Mouse (Mus musculus) limb, embryonic 10.5 days (tissue): ENCODE results near the gene Pigu. TPM values are rescaled to one million over a fixed set of nuclear protein-coding genes. Genes with fewer than 3 reads are reported as not detected.

ENCODE experiments used
- DNase-seq: peaks from one replicate; pipeline ENCODE4 v3.0.0-alpha.2; 2017; ENCODE audit warnings: low spot score
- H3K27ac ChIP-seq: fragments of 300-500 bp; sonication (generic); 2 replicates; pipeline ENCODE4 v1.5.1; 2016; ENCODE audit warnings: mild to moderate bottlenecking
- H3K27me3 ChIP-seq: fragments of 300-500 bp; sonication (generic); 2 replicates; pipeline ENCODE4 v1.6.1; 2016; ENCODE audit warnings: low read depth, mild to moderate bottlenecking; ENCODE audit not compliant: poor library complexity, severe bottlenecking
- H3K36me3 ChIP-seq: fragments of 300-500 bp; sonication (generic); 2 replicates; pipeline ENCODE4 v1.6.1; 2016; ENCODE audit warnings: mild to moderate bottlenecking, moderate library complexity
- H3K4me1 ChIP-seq: fragments of 300-500 bp; sonication (generic); 2 replicates; pipeline ENCODE4 v1.6.1; 2016
- H3K4me3 ChIP-seq: fragments of 300-500 bp; sonication (generic); 2 replicates; pipeline ENCODE4 v1.5.1; 2016; ENCODE audit warnings: mild to moderate bottlenecking, moderate library complexity
- H3K9me3 ChIP-seq: fragments of 300-500 bp; sonication (generic); replicated peaks from 2 replicates; pipeline ENCODE4 v1.6.1; 2016; ENCODE audit warnings: mild to moderate bottlenecking
- WGBS: fragments of 180-500 bp; shearing (Covaris S2); methylation state at CpG from one replicate; pipeline ENCODE4 v1.1.7; 2016; 5-methylcytosine and 5-hydroxymethylcytosine counted together
- polyA plus RNA-seq: library from polyadenylated mRNA; unstranded; fragments of >200 nt; fragmentation: Nextera tagmentation; extraction: Ambion mirVana; gene quantifications from 2 replicates; pipeline ENCODE4 v1.2.1, GENCODE M21; 2016

Pigu gene
- polyA plus RNA-seq, 1 experiment from 2014 or later, result 51.7 TPM

- H3K36me3 ChIP-seq, result peaks cover 51% of the 10 kb centered on the region
- 90% methylated on average over 1 of the region's 1 CpGs for whole genome bisulfite sequencing
Observed at GRCm38 (mm10) chr2:155346670-155347069, 10.6 kb downstream of the Pigu start.

DNA sequence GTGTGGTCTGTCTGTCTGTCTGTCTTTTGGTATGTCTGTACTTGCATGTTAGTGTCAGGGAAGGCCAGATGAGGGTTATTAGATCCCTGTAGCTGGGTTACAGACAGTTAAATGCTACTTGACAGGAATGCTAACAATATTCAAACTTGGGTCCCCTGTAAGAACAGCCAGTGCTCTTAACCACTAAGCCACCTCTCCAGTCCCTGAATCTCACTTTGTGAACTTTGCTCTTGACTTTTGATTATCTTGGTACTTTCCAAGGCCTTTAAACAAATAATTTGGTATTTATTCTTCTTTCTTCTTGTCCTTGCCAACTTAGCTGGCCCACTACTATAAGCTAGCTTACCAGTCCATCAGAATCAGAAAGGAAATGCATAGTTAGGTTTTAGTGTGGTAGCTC is 17.1 kb downstream of the Pigu start:
- Histone ChIP-seq H3K9me3 (no peaks in the 10 kb centered on the region), H3K36me3 (peaks cover 54% of the 10 kb centered on the region), H3K27me3 (no peaks in the 10 kb centered on the region), H3K4me3 (no peak overlapping the region), H3K4me1 (no peaks in the 10 kb centered on the region), H3K27ac (no peak overlapping the region)
- no peak for DNase-seq

More at GRCm38 (mm10) chr2:155346670-155347069, 10.6 kb downstream of the Pigu start:
- Histone ChIP-seq H3K9me3 (no peaks in the 10 kb centered on the region), H3K4me3 (no peak overlapping the region), H3K27ac (no peak overlapping the region), H3K27me3 (no peaks in the 10 kb centered on the region), H3K4me1 (no peaks in the 10 kb centered on the region)
- no peak for DNase-seq

GRCm38 (mm10) chr2:155336254-155336653 is 21.0 kb downstream of the Pigu start:
- Histone ChIP-seq H3K4me1 (no peaks in the 10 kb centered on the region), H3K36me3 (peaks cover 53% of the 10 kb centered on the region), H3K27me3 (no peaks in the 10 kb centered on the region), H3K4me3 (no peak overlapping the region), H3K9me3 (no peaks in the 10 kb centered on the region), H3K27ac (no peak overlapping the region)
- DNase-seq, result no peak
- 96% methylated on average over 3 of the region's 3 CpGs for WGBS

- 70% methylated on average over 1 of the region's 1 CpGs for WGBS
- Histone ChIP-seq H3K36me3 (peaks cover 59% of the 10 kb centered on the region), H3K9me3 (no peaks in the 10 kb centered on the region)
Observed at GRCm38 (mm10) chr2:155335231-155335630, 22.0 kb downstream of the Pigu start.

GRCm38 (mm10) chr2:155333421-155333820 is 23.8 kb downstream of the Pigu start:
- WGBS, result 100% methylated on average over 1 of the region's 1 CpGs
- H3K27ac ChIP-seq, result no peak overlapping the region
- no peaks in the 10 kb centered on the region for H3K4me1 ChIP-seq

More at GRCm38 (mm10) chr2:155335231-155335630, 22.0 kb downstream of the Pigu start:
- Histone ChIP-seq H3K27me3 (no peaks in the 10 kb centered on the region), H3K4me3 (no peak overlapping the region), H3K27ac (no peak overlapping the region), H3K4me1 (no peaks in the 10 kb centered on the region)
- no peak for DNase-seq

DNA sequence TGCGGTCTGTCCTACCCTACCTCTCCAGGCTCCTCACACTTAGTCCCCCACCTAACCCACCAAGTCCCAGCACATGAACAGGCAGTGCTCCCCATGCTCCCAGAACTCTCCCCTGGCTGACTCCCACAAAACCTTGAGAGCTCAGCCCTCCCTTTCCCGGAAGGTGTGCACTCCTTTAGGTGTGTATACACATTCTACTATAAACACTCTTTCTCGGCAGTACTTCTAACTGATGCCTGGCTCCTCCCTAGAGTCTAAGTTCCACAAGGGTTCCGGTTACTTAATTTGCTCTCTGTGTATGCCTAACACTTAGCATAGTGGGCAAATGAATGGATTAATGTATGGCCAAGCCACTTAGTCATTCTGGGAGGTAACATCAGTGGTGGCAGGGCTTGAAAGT is 25.9 kb downstream of the Pigu start:
- no peak overlapping the region for H3K4me3 ChIP-seq

More at GRCm38 (mm10) chr2:155333421-155333820, 23.8 kb downstream of the Pigu start:
- peaks cover 63% of the 10 kb centered on the region for H3K36me3 ChIP-seq
- H3K9me3 ChIP-seq, result no peaks in the 10 kb centered on the region
- no peak for DNase-seq
- H3K4me3 ChIP-seq, result no peak overlapping the region
- no peaks in the 10 kb centered on the region for H3K27me3 ChIP-seq

GRCm38 (mm10) chr2:155330811-155331210 is 26.4 kb downstream of the Pigu start:
- Histone ChIP-seq H3K27ac (no peak overlapping the region), H3K4me1 (no peaks in the 10 kb centered on the region), H3K4me3 (no peak overlapping the region), H3K27me3 (no peaks in the 10 kb centered on the region), H3K9me3 (no peaks in the 10 kb centered on the region), H3K36me3 (peaks cover 80% of the 10 kb centered on the region)
- no peak for DNase-seq
- WGBS, result 95% methylated on average over 4 of the region's 4 CpGs

More for the DNA sequence above, 25.9 kb downstream of the Pigu start:
- WGBS, result 92% methylated on average over 4 of the region's 4 CpGs
- Histone ChIP-seq H3K9me3 (no peaks in the 10 kb centered on the region), H3K4me1 (no peaks in the 10 kb centered on the region), H3K27ac (no peak overlapping the region), H3K36me3 (peaks cover 79% of the 10 kb centered on the region), H3K27me3 (no peaks in the 10 kb centered on the region)
- DNase-seq, result no peak

DNA sequence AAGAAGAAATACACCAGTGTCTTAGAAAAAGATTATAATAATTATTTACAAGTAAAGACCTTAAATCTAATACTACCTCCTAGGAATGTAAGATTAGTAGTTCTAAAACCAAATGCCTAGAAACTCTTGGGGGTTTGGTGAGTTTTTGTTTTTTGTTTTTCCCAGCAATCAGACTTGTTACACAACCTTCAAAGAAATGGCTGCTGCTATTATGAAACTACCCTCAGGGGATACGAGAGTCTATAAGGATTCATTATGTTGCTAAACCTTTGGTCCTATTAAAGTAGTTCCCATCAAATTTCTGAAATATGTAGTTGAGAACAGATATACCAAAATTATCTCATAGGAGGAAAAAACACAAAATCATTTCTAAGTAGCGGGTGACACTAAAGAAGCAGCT is 27.5 kb downstream of the Pigu start:
- WGBS, result 94% methylated on average over 2 of the region's 2 CpGs
- no peaks in the 10 kb centered on the region for H3K9me3 ChIP-seq
- H3K36me3 ChIP-seq, result peaks cover 75% of the 10 kb centered on the region
- H3K4me1 ChIP-seq, result no peaks in the 10 kb centered on the region
- H3K27me3 ChIP-seq, result no peaks in the 10 kb centered on the region
- no peak for DNase-seq
- no peak overlapping the region for H3K27ac ChIP-seq
- H3K4me3 ChIP-seq, result no peak overlapping the region

DNA sequence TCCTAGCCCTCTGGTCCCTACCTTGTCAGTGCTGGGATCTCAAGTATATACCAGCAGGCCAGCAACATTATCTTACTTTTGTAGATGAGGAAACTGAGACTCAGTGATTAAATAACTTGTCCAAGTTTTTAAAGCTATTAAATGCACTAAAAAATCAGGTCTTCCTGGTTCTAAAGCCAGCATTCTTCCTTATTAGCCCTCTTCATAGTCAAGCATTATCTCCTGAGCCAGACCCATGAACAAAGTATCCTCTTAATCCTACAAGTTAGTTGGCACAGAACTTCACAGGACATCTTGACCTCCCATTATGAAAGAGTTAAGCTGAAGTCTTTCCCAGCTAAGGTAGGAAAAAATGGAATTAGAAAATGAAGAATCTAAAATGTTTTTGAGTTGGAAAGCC is 28.3 kb downstream of the Pigu start:
- no peak for DNase-seq
- Histone ChIP-seq H3K27ac (no peak overlapping the region), H3K9me3 (no peaks in the 10 kb centered on the region), H3K4me1 (no peaks in the 10 kb centered on the region), H3K36me3 (peaks cover 70% of the 10 kb centered on the region), H3K4me3 (no peak overlapping the region), H3K27me3 (no peaks in the 10 kb centered on the region)

DNA sequence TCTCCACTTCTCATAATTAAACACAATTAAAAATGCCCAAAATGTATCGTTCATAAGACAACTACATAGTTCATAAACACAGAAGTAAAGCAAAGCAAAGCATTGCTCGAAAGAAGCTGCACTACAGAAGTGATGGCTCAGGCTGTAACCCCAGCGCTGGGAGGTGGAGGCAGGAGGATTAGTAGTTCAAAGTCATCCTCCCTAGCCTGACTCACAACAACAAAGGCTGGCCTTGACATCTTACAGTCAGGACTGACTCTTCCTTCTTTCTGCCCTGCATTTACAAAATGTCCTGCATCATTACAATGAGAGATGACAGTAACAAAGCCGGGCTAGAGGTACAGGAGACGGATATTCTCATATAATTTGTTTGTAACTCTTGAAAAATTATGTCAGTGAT is 29.3 kb downstream of the Pigu start:
- H3K4me3 ChIP-seq, result no peak overlapping the region
- DNase-seq, result no peak
- no peaks in the 10 kb centered on the region for H3K9me3 ChIP-seq
- peaks cover 64% of the 10 kb centered on the region for H3K36me3 ChIP-seq
- no peaks in the 10 kb centered on the region for H3K4me1 ChIP-seq
- H3K27me3 ChIP-seq, result no peaks in the 10 kb centered on the region
- no peak overlapping the region for H3K27ac ChIP-seq
- WGBS, result 93% methylated on average over 5 of the region's 5 CpGs

DNA sequence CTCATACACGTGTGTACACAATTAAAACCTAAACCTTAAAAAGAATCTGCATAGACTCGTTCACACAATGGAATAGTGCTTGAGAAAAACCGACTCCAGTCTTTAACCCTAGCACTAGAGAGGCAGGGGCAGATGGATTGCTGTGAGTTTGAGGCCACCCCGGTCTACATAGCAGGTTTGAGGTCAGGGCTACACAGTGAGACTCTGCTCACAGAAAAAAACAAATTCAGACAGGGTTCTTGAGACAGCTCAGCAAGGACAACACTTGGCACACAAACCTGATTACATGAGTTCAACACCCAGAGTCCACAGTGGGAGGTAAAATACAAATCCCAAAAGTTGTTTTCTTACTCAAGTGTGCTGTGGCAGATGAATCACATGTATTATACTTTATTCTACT is 31.2 kb downstream of the Pigu start:
- DNase-seq, result no peak
- H3K36me3 ChIP-seq, result peaks cover 68% of the 10 kb centered on the region
- no peaks in the 10 kb centered on the region for H3K4me1 ChIP-seq
- H3K27ac ChIP-seq, result no peak overlapping the region
- 93% methylated on average over 4 of the region's 4 CpGs for WGBS
- H3K9me3 ChIP-seq, result no peaks in the 10 kb centered on the region
- H3K27me3 ChIP-seq, result no peaks in the 10 kb centered on the region
- no peak overlapping the region for H3K4me3 ChIP-seq

DNA sequence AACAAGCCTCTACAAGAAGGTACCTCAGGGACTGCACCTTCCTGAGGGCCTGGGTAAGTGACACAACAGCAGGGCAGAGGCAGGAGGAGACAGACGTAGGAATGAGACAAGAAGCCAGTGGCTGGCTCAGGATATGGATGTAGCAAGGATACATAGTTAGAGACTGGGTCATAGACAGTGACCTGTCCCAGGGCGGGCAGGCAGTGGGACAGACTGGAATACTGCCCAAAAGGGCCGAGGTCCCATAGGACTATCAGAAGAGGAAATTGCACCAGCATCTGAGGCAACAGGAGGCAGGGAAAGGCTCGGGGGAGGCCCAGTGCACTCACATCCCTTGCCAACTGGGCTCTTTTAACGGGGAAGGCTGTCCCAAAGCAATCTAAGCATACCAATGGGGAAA is 36.6 kb downstream of the Pigu start:
- Histone ChIP-seq H3K27me3 (peaks cover 6% of the 10 kb centered on the region; the same call in 1 of the 2 replicates), H3K4me1 (no peaks in the 10 kb centered on the region), H3K9me3 (no peaks in the 10 kb centered on the region), H3K27ac (no peak overlapping the region), H3K4me3 (no peak overlapping the region), H3K36me3 (peaks cover 58% of the 10 kb centered on the region)
- WGBS, result 82% methylated on average over 5 of the region's 5 CpGs
- no peak for DNase-seq

- H3K4me3 ChIP-seq, result no peak overlapping the region
- DNase-seq, result no peak
- peaks cover 13% of the 10 kb centered on the region for H3K4me1 ChIP-seq
- WGBS, result 86% methylated on average over 2 of the region's 2 CpGs
- no peak overlapping the region for H3K27ac ChIP-seq
- peaks cover 57% of the 10 kb centered on the region for H3K36me3 ChIP-seq
- H3K27me3 ChIP-seq, result peaks cover 6% of the 10 kb centered on the region; the same call in 1 of the 2 replicates
- H3K9me3 ChIP-seq, result no peaks in the 10 kb centered on the region
Observed at GRCm38 (mm10) chr2:155318618-155319017, 38.6 kb downstream of the Pigu start.

DNA sequence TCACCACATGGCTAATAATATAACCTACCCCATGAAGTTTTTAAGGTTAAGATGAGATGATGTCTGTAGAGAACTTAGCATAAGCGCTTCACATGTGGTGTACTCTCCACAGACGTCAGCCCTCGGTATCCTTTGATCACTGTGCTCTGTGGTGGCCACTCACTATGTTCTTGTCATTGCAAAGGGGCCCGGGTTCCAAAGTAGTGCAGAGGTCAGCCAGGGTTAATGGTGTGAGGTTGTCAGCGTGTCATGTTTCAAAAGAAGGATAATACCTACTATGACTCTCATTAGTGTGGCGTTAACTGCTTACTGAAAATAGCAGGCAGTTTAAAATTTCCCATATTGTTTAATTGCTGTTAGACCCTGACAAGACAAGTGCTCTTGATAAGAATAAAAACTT is 43.6 kb downstream of the Pigu start:
- no peak for DNase-seq
- H3K4me1 ChIP-seq, result peaks cover 23% of the 10 kb centered on the region
- 14% methylated on average over 6 of the region's 6 CpGs for WGBS

More for the DNA sequence above, 43.6 kb downstream of the Pigu start:
- no peak overlapping the region for H3K4me3 ChIP-seq
- no peaks in the 10 kb centered on the region for H3K9me3 ChIP-seq
- no peak overlapping the region for H3K27ac ChIP-seq
- H3K36me3 ChIP-seq, result peaks cover 46% of the 10 kb centered on the region
- peaks cover 6% of the 10 kb centered on the region; the same call in 1 of the 2 replicates for H3K27me3 ChIP-seq
